In the genomic region with DNA sequence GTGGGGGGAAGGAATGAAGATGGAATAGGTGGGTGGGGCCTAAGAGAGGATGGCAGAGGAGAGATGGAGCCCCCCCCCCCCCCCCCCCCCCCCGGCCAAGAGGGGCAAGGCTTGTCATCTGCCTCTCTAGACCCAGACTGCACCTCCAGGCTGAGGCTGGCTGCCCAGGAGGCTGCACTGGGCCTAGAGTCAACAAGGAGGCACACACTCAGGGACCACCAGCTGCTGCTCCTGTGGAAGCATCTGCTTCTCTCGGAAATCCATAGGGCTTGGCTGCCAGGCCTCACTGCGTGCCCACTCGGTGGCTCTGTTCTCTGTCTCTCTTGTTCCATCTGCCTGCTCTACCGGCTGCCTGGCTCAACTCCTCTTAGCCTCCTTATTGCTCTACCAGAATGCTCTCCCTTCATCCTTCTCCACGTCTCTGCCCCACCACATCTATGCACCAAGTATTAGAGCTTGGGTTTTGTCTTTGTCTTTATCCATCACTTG, we compare ENCODE assay signal across 10 mouse cellular contexts. TPM values are rescaled to one million over a fixed set of nuclear protein-coding genes. Genes with fewer than 3 reads are reported as not detected.
DNase-seq lines count a peak whose midpoint lies in the region; ATAC-seq and TF ChIP-seq lines count a peak whose summit lies in the region.
"Had no signal": no experiment of that assay in that cellular context is flagged by ENCODE, and none has a peak within 500 bp of the region (broad histone marks: within the 10 kb centered on the region; RNA-seq: fewer than 3 reads in every experiment).

No protein-coding gene starts in this region.

- H3K79me2 ChIP-seq in heart, adult 2 months (replicated peaks; ENCODE audit: control insufficient read depth, insufficient read depth, low read length), result no peaks in the 10 kb centered on the region

- TF ChIP-seq CTCF in heart, adult 2 months (IDR thresholded peaks at IDR 0.05), result no peak
- no peak for TF ChIP-seq CTCF in brain, embryonic 14.5 days (IDR thresholded peaks at IDR 0.05; ENCODE audit: borderline replicate concordance, extremely low read depth, insufficient read depth, insufficient read length)
- no peak for TF ChIP-seq CTCF in lung, adult 2 months (IDR thresholded peaks at IDR 0.05; ENCODE audit: insufficient read depth, low read length)

- peak in 1 of 2 experiments; percentile 24 for DNase-seq in heart, adult 2 months
- no peak for DNase-seq in heart, postnatal 10 days
- peak; percentile 79 for DNase-seq in brain, embryonic 14.5 days (ENCODE audit: low read depth)
- peak; percentile 66 to 81 for DNase-seq in left cerebral cortex, postnatal 36 days (ENCODE audit: low spot score in 2 of 2)
- DNase-seq in lung, adult 18-20 months, result no peak
- DNase-seq in lung, adult 2 months, result no peak
- no peak for DNase-seq in adrenal gland, postnatal 10 days
- DNase-seq: kidney, postnatal 14 days had no signal

- peak; percentile 18 for ATAC-seq in forebrain, embryonic 16.5 days

- no peaks in the 10 kb centered on the region for H3K36me3 ChIP-seq in heart, adult 2 months (ENCODE audit: control insufficient read depth, insufficient read depth, low read length)
- no peaks in the 10 kb centered on the region for H3K36me3 ChIP-seq in forebrain, embryonic 16.5 days (ENCODE audit: control insufficient read depth, insufficient read depth)

- no peak for TF ChIP-seq EP300 in heart, adult 2 months (IDR thresholded peaks at IDR 0.05; ENCODE audit: insufficient read depth, low read depth, low read length)

- no peaks in the 10 kb centered on the region for H3K9me3 ChIP-seq in forebrain, embryonic 16.5 days (ENCODE audit: control insufficient read depth, low read length)

- no peaks in the 10 kb centered on the region for H3K27me3 ChIP-seq in heart, adult 2 months (ENCODE audit: control insufficient read depth, insufficient read depth, low read length)
- no peaks in the 10 kb centered on the region for H3K27me3 ChIP-seq in forebrain, embryonic 16.5 days (replicated peaks; ENCODE audit: control insufficient read depth, insufficient read depth, low read length)
- H3K27me3 ChIP-seq: CH12.LX had no signal

- H3K4me2 ChIP-seq in forebrain, embryonic 16.5 days (ENCODE audit: low read length), result no peak overlapping the region

- H3K9ac ChIP-seq in heart, adult 2 months (ENCODE audit: low read depth, low read length), result no peak overlapping the region
- H3K9ac ChIP-seq in forebrain, embryonic 16.5 days (replicated peaks; ENCODE audit: low read depth, low read length), result no peak overlapping the region

- H3K4me1 ChIP-seq in heart, adult 2 months (ENCODE audit: control insufficient read depth, insufficient read depth, low read length), result peaks cover 13% of the 10 kb centered on the region
- H3K4me1 ChIP-seq in forebrain, embryonic 16.5 days (replicated peaks; ENCODE audit: control insufficient read depth, insufficient read depth, low read length), result peaks cover 29% of the 10 kb centered on the region
- H3K4me1 ChIP-seq in lung, adult 2 months (ENCODE audit: control insufficient read depth, insufficient read depth, low read length), result peaks cover 7% of the 10 kb centered on the region

- H3K27ac ChIP-seq in heart, adult 2 months, result peak overlapping the region; percentile 93
- H3K27ac ChIP-seq in forebrain, embryonic 16.5 days (ENCODE audit: low read length), result peak overlapping the region; percentile 25; the same call in 1 of the 2 replicates

- no peak for TF ChIP-seq POLR2A in heart, adult 2 months (IDR thresholded peaks at IDR 0.05; ENCODE audit: insufficient read depth, low read depth, low read length)
- TF ChIP-seq POLR2A in brain, embryonic 14.5 days (IDR thresholded peaks at IDR 0.05; ENCODE audit: borderline replicate concordance, extremely low read depth, insufficient read depth, insufficient read length, poor library complexity, severe bottlenecking), result no peak
- no peak for TF ChIP-seq POLR2A in lung, adult 2 months (IDR thresholded peaks at IDR 0.05; ENCODE audit: borderline replicate concordance, extremely low read depth, low read depth, low read length)

- H3K4me3 ChIP-seq in heart, adult 2 months, result no peak overlapping the region
- H3K4me3 ChIP-seq in forebrain, embryonic 16.5 days (replicated peaks; ENCODE audit: low read length), result no peak overlapping the region
- H3K4me3 ChIP-seq in lung, adult 2 months (replicated peaks; ENCODE audit: extremely low read depth, low read depth, low read length), result no peak overlapping the region

- intact Hi-C loops in heart, adult 2 months (cut with DNase I), result loop anchor here (5.0 kb wide), 1 partner anchor 104 kb away; the partner anchor contains the start of gene Igsf9b
- intact Hi-C loops in heart, postnatal 10 days (cut with DNase I), result loop anchor here (5.0 kb wide), 2 partner anchors 86 to 94 kb away; no protein-coding TSS in a partner anchor
- intact Hi-C loops in left cerebral cortex, postnatal 36 days (cut with DNase I), result loop anchor here (1.0 to 5.0 kb wide), 3 partner anchors 15 to 104 kb away; partner anchors contain the start of gene Igsf9b

- 69% methylated on average over 5 of the region's 6 CpGs for WGBS in heart, adult 2 months
- 50% methylated on average over 5 of the region's 6 CpGs for WGBS in forebrain, embryonic 16.5 days
- 65% methylated on average over 6 of the region's 6 CpGs for WGBS in lung, adult 2 months

RNA-seq across cellular contexts. Expression of gene Jam3, which starts 38.4 kb away (rescaled TPM):
- 10 to 100 TPM; 14.1 to 14.2 TPM for total RNA-seq in heart, adult 2 months (2021)
- 18.9 and 30.5 TPM in 2 replicates for polyA plus RNA-seq in heart, adult 2 months (2012; rRNA removed)
- 10 to 100 TPM; 21.0 to 22.7 TPM for total RNA-seq in heart, postnatal 10 days (2021)
- 53.5 and 63.4 TPM in 2 replicates for polyA plus RNA-seq in brain, embryonic 14.5 days (2012; rRNA removed)
- 60.2 and 62.2 TPM in 2 replicates for polyA plus RNA-seq in forebrain, embryonic 16.5 days (2015; fragmentation: Nextera tagmentation; extraction: Ambion mirVana)
- 10 to 100 TPM; 34.6 to 38.7 TPM for total RNA-seq in left cerebral cortex, postnatal 36 days (2021)
- 7.9 and 10.7 TPM in 2 replicates for polyA plus RNA-seq in lung, adult 2 months (2012; rRNA removed)
- total RNA-seq in adrenal gland, postnatal 10 days (2021), result 10 to 100 TPM; 31.2 to 35.0 TPM

Comparison
In these comparisons a context has a peak if more than half of its experiments do, and no peak if none do; other contexts are left out.
1. DNase-seq: peak in brain, embryonic 14.5 days (single experiment) and left cerebral cortex, postnatal 36 days (2 of 2); none in heart, postnatal 10 days (0 of 2), lung, adult 18-20 months (0 of 2), lung, adult 2 months (single experiment) and adrenal gland, postnatal 10 days (single experiment).